Mouse (Mus musculus) lung, adult 2 months (tissue): Measurements from ENCODE around the gene C77080.

Source experiments
- CTCF ChIP-seq: fragments of 200-500 bp; IDR thresholded peaks from 2 replicates; pipeline ENCODE4 v1.5.1; 2011; ENCODE audit warnings: mild to moderate bottlenecking, low read length, control low read depth; ENCODE audit not compliant: insufficient read depth
- POLR2A ChIP-seq: fragments of 200-500 bp; IDR thresholded peaks from 2 replicates; pipeline ENCODE4 v1.6.1; 2011; ENCODE audit warnings: low read depth, mild to moderate bottlenecking, control low read depth, low read length, borderline replicate concordance; ENCODE audit errors: extremely low read depth

DNA sequence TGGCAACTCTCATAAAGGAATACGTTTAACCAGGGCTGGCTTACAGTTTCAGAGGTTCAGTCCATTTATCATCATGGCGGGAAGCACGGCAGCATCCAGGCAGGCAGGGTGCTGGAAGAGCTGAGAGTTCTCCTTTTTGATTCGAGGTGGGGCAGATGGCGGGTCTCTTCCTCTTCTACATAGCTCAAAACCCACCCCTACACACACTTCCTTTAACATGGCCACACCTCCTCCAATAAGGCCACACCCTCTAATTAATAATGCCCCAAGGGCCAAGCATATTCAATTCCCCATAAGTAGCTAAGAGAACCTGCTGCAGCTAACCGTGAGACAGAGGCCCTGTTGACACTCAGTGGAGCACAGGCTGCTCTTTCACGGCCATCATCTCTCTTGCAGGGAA lies 31.6 kb upstream of the C77080 start:
- TF ChIP-seq POLR2A, result no peak
- no peak for TF ChIP-seq CTCF
